Mouse (Mus musculus): ENCODE measurements around the gene Filip1l.

Filip1l gene

DNA sequence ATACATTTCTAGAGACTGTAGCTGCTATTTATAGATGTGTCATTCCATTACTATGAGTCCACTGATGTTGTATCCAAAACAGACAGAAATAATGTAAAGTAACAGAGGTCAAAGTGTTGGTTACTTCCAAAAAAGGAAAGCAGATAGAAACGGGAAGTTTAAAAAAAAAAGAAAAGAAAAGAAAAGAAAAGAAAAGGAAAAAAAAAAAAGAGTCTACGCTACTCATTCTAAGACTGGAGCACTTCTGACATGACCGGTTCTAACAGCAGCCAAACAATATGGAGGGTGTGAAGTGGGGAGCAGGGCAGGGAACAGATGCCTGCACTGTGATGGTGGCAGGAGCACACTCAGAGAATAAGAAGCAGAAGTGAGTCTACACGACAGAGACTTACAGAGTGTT, 175.6 kb downstream of the Filip1l start:
- DNase-seq (ENCODE audit: low spot score in 2 of 2): no peak

DNA sequence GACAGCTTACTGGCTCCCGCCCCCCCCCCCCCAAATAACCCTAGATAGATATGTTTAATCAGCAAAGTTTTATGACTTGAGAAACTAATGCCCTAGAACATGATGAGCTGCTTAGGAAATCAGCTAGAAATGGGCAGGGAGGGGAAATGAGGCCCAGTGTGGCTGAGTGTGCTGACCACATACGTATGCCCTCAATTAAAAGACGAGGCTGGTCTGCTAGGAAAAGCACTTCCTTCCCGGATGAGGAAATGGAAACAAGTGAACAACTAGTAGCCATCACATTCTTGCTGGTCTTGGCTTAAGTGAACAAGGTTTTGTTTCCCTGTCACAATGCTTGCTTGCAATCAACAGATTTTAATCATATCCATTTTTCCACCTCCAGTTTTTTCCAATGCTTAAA, 177.7 kb downstream of the Filip1l start:
- DNase-seq (ENCODE audit: low spot score in 2 of 2): no peak

DNA sequence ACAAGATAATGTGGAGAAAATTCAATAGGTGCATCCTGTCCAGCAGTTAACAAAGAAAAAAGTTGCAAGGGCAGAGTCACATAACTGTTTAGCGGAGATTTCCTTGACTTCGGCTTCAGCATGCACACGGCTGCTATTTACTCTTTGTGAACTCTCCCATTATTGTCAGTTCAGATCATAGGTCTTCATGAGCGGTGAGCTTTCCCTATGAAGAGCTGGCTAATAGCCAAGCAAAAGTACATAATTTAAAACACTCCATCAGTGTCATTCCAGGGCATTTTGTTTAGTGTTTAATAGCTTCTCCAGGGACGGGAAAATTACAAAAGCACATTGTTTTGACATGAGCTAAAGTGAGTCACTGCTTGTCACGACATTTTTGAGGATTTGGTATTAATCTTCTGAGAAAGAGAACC, 179.2 kb downstream of the Filip1l start:
- DNase-seq (ENCODE audit: low spot score in 2 of 2): no peak

DNA sequence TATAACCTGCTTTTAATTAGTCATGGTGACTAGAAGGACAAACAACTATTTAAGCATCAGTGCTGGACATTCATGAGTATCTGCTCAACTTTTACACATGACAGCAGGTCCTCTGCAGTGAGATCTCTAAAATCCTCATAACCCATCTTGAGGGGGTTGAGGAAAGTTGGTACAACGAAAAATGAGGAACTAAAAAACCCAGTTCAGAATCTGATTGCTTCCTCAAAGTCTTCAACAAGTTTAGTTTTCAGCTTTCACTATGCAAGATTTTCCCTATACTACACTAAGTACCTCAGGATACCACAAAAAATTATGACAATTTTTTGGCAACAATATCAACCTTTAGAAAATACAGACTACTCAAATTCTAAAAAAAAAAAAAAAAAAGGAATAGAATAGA, 181.5 kb downstream of the Filip1l start:
- DNase-seq (ENCODE audit: low spot score in 2 of 2): no peak

DNA sequence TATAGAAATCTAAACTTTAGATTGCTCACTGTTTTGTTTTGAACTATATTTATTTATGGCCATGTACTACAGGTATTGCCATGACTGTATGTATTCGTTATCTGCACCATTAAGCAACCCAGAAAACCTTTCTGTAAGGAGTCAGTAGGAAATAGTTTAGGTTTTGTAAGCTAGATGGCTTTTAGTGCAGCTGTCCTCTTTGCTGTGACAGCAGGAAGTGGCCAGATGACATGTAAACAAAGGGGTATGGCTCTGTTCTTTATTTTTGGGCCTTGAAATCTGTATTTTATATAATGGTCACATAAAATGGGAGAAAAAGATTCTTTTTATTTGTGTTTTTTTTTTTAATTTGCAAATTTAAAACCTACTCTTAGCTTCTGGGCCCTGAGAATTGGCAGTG, 181.9 kb downstream of the Filip1l start:
- no peak for DNase-seq (ENCODE audit: low spot score in 2 of 2)

DNA sequence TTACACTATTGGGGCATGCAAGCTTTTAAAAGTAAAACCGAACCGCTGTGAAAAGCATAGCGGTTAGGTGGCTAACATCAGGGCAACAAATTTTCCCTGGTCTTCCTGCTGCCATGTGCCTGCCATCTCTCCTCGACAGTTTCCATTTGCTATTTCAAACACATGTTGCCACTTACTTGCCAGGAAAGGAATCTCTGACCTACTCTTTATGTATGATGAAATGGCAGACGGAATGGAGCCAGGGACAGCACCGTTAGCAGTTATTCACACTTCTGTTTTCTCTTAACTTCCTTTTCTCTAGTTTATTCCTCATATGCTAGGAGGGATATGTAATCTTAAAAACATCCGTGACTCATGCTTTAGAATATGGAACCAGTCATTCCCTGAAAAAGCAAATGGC, 183.6 kb downstream of the Filip1l start:
- DNase-seq (ENCODE audit: low spot score in 2 of 2): no peak

DNA sequence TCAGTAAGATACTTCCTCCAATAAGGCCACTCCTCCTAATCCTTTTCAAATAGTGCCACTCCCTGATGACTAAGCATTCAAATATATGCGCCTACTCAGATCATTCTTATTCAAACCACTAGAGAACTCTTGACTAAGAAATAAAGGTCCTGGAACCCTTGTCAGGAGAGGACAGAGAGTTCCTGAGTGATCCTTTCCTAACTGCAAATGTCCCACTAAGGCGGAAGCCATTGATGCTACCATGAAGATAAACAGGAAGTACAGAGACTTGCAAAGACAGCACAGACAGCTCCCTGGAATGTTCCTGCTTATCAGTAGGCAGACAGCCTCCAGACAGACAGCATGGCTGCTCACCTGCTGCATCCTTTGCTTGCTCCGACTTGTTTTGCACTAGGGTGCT, 190.3 kb downstream of the Filip1l start:
- DNase-seq (ENCODE audit: low spot score in 2 of 2): no peak

DNA sequence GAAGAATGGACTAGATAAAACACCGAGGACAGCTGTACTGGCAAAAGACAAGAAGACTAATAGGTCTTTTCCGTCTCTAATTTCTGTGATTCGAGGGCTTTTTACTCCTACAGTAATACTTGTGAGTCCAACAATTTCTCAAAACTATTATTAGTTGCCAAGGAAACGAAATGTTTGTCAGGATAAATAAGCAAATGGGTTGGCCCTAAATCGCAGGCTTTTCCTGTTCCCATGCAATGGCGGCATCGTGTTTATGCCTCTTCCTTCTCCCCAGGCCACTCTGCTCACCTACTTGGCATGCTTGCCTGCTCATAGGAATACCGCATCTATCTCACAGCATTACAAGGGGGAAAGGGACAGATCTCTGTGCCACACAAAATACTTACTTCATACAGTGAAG, 191.5 kb downstream of the Filip1l start:
- no peak for DNase-seq (ENCODE audit: low spot score in 2 of 2)

DNA sequence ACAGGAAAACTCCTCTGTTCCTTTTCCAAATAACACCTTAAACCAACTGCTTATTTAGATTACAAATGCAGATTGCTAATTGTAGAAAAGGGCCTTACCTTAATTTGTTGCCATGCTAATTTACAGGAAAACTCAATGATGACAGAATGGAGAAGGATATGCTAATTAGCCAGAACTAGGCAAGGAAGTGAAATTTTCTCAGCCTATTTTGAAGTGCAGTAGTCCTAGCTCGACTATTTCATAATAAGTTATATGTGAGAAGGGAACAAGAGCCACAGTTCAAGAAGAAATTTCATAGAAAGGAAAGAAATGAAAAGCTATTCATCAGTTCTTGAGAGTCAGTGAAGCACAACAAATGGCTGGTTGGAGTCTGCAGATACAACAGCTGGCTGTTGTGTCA, 193.5 kb downstream of the Filip1l start:
- DNase-seq (ENCODE audit: low spot score in 2 of 2): no peak

DNA sequence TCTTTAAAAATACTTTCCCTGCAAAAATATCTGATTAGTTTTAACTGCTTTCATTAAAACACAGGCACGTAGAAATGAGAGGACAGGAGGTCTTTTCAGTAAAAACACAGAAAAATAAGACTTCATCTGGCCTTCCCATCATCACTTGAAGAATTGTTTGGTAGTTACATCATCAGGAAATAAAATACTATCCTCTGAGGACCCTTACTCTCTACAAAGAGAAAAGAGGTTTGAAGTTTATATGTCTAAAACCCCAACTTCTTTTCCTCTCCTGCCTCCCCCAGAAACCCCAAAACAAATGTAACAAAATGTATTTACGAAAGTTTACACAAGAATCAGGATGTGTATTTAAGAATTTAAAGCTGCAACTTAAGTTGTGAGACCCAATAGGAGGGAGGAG, 195.7 kb downstream of the Filip1l start:
- DNase-seq (ENCODE audit: low spot score in 2 of 2): no peak

DNA sequence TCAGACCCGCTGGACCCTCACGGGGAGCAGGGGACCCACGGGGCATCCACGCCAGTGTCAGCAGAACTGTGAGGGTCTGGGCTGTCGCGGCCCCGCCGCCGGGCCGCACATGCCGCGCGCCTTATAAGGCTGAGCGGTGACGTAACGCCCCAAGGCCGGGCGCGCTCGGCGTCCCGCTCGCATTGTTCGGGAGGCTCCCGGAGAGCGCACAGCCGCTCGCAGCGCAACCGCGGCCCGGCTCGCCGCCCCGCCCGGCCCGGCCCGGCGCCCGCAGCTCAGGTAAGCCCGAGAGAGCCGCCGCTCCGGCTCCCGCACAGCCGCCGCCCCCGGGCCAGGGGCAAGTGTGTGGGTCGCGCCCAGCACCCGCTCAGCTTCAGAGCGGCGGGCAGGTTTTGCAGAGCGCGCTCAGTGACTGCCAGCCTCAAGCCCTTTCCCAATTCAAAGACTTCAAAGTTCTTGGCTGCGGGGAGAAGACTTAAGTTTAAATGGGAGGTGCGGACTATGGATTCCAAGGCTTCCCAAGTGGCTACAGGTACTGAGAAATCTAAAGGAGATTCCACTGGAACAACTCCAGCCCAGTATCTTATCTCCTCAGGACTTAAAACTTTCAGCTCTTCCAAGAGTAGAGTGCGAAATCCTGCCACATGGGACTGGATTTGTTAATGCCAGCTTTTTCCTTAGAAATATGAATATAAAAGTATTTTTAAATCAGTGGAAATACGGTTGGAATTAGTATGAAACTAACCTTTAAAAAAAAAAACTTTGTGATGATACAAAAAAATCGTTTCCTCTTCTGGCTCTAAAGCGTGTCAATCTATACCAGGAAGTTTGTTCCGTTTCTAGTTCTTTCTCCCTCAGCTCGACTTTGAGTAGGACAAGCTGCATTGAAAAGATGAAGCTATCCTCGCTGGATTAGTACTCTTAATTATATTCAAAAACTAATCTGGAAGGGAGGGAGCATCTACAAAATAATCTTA, 196.5 kb downstream of the Filip1l start:
- peak; percentile 54 to 71 for DNase-seq (ENCODE audit: low spot score in 2 of 2)

DNA sequence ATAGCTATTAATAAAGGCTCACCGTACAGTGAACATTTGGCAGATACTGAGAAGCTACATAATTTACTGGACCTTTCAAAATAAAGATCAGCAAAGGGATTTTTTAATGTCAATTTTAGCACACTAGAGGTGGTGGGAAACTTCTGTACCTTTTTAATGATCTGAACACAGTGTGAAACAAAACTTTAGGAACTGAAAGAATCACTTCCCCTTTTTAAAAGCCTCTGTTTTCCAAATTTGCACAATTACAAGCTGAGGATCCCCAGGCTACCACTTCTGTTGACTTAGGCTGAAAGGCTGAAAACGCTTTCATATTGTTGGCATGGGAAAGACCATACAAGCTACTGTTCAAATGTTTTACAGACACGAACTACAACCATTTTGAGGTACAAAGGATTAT, 197.2 kb downstream of the Filip1l start:
- no peak for DNase-seq (ENCODE audit: low spot score in 2 of 2)

DNA sequence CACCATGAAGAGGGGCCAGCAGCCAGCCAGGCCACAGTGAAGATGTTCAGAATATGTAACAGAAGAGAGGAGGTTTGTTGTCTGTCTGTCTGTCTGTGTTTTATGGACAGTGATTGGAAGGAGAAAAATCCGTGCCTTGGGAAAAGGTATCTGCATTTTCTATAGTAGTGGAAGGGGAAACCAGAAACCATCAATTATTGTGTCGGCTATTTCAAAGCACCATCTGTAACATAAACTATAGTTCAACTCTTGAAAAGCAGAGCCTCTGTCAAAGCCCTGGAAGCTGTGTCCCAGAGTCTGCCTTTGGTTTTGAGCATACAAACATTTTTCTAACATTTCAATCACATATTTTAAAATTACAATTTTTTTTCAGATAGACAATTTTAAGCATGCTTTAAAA, 197.9 kb downstream of the Filip1l start:
- DNase-seq (ENCODE audit: low spot score in 2 of 2): no peak

DNA sequence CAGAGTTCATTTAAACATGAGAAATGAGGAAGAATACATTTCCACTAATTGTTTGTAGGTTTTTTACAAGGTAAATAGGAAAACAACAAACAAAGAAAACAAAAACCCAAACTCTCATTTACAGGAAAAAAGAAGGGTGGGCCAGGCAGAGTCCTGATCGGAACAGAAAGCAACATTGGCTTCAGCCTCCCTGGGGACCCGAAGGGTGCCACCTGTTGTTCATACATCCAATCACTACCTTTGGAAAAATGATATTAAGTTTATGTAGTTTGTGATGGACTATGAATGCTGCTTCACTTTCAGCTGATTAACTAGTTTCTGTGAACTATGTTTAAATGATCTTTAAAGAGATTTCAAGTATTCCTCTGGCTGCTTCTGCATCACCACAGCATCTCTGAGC, 198.7 kb downstream of the Filip1l start:
- DNase-seq (ENCODE audit: low spot score in 2 of 2): no peak

DNA sequence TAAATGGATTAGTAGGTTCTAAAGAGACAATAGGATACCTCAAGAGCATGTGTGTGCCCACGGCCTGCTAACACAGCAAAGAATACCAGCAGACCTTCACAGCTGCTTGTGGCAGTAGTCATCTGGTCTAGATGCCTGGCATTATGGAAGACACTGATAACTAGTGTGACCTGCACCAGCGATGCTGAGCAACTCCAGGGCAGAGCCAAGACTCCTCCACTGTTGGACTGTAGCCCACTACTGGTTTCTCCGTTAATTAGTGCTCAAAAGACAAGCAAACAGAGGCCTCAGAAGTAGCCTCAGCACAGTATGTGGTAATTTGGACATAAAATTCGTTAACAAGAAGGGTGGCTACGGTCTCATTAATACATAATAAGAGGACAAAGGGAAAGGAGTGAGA, 199.8 kb downstream of the Filip1l start:
- DNase-seq (ENCODE audit: low spot score in 2 of 2): no peak

DNA sequence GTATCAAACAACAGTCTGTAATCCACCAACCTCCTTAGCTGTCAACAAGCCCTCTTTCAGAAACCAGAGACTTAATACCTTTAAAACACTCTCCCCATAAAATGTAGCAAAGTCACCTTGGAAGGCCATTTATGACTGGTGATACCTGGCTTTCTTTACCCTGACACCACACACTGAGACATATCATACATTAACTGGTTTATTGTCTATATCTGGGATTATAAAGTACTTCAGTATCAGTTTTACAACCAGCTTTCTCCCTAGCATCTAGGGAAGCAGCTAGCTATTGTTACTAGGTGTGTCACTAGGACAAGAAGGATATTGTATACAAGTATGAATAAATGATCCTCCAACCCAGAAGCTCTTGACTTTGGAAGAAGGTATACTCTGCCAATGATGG, 200.3 kb downstream of the Filip1l start:
- no peak for DNase-seq (ENCODE audit: low spot score in 2 of 2)

DNA sequence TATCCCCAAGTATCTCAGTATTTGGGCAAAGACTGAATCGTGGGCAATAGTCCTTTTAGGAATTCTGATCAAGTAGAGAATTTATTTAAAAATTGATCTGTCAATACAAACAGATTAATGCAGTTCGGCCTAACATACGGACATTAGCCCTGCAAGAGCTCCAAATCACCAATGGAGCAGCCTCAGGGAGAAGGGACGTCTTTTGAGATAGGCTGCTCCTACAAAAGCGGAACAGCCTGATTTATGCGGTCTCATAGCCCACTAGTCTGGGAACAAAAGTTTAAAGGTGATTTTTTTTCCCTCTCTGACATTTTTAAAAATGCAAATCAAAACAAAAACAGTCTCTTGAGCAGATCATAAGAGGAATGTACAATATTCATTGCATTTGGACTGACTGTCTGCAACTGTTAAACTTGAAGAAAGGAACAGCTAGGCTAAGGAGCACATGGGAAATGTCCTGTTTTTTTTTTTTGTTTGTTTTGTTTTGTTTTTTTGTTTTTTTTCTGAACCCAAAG, 202.1 kb downstream of the Filip1l start:
- no peak for DNase-seq (ENCODE audit: low spot score in 2 of 2)

DNA sequence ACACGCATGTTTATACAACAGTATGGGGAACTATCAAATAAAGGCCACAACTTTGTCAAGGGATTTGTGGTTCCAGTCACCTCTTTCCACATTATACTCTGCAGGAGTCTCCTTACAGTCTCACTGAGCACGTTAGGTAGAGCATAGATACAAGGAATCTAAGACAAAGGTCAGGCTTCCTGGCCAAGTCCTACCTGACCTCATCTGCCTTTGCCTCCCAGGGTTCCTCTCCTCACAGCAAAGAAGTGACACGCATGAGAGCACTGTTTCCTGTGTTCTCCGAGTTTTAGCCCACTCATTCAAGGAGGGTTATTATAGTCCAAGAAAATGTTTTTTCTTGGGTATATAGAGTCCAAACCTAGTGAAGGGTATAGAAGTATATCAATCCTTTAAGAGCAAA, 202.8 kb downstream of the Filip1l start:
- no peak for DNase-seq (ENCODE audit: low spot score in 2 of 2)

DNA sequence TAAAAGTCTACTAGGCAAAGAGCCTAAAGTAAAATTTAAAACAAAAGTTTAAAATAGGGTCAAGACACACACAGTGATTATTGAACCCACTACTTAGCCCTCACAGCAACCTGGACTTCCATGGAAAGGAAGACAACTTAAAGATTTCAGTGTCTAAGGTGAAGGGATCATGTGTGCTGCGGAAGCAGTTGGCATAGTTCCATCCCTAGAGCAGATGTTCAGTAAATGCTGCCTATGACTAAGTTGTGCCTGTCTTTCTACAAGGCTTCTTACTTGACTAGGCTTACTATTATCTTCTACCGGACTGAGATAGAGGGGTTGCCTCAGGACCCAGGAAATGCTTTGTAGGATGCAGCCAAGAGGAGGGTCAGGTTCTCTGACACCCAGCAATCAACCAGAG, 203.4 kb downstream of the Filip1l start:
- DNase-seq (ENCODE audit: low spot score in 2 of 2): no peak

DNA sequence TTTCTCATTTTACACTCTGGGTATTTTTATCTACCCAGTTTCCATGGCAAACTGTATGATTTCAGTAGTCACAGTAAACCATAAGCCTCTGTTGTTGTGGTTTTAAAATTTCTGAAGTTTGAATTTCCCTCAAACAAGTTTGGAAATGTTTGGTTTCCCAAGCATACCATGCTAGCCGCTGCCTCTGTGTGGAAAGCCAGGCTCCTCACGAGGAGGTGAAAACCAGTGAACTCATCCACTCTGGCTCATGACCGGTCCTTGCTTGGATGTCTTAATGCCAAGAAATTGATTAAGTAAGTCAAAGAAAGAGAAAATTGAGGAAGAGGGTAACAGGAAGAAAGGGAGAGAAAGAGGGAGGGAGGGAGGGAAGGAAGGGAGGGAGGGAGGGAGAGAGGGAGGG, 205.4 kb downstream of the Filip1l start:
- no peak for DNase-seq (ENCODE audit: low spot score in 2 of 2)

DNA sequence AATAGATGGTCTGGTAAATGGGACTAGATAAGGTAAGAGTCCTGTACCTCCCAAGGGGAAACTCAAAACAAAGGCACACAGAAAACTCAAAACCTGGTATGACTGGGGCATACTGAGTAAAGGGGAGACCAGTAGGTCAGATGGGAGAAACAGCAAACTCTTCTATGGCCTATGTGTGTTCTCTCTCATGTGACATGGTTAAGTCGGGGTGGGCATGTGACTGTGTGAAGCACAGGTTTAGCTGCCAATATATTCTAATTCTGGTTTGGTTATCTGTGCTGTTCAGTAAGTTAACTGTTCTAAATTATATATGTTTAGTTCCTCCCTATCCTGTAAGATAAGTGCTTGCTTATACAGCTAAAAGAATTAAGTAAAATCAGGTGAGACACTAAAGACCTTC, 207.3 kb downstream of the Filip1l start:
- no peak for DNase-seq (ENCODE audit: low spot score in 2 of 2)

DNA sequence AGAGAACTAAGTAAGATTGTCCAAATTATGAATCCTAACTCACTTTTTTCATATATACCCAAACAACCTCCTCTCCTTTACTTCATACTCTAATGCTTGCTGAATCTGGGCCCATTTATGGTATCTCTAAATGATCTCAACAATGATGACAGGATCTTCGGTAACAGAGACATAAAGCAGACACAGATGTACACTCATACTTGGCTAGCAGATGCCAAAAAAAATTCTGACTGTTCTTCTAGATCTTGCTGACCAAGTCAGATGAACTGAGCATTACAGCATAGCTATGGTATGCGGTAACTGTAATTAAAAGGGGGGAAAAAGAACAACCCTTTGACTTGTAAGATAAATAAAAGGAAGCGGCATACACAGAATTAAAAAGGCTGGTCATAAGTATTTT, 210.6 kb downstream of the Filip1l start:
- DNase-seq (ENCODE audit: low spot score in 2 of 2): no peak

DNA sequence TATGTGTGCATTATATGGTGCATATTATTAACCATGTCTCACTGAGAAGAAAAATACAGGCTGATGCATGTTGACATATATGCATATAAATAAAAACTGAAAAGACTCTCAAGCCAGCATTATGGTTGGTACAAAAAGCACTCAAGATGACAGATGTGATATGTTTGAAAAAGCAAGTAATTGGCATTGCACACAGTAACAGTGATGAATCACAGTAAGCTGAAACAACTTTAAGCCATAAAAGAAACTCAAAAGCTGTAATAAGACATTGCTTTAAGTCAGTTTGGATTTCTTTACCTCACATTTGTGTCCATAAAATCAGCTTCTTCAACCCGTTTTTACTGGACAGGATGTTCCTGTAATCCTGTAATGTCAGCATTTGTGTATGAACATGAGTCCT, 211.9 kb downstream of the Filip1l start:
- no peak for DNase-seq (ENCODE audit: low spot score in 2 of 2)

DNA sequence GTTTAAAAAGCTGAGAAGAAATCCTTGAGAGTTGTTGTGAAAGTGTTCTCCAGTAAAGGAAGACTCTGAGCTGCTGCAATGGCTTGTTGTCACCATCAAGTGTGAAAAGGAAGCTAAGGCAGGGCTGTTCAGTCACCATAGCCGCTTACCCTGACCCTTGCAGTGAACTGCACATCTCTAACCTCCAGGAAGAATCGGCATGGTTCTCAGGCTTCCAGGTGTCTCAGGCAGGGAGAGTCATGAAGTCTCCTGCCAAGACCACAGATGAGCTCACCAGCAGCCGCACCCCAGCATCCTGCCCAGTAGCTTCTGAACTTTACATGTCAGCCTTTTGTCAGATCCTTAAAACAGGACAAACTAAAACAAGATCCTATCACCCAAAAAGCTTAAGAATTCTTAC, 213.3 kb downstream of the Filip1l start:
- no peak for DNase-seq (ENCODE audit: low spot score in 2 of 2)

Measured in spleen, postnatal 10 days (tissue).